Comparison of ENCODE assay signal across 8 mouse cellular contexts in genomic region chr2:174438181-174438580, GRCm38 (mm10). TPM values are rescaled to one million over a fixed set of nuclear protein-coding genes. Genes with fewer than 3 reads are reported as not detected.
DNase-seq lines count a peak whose midpoint lies in the region; ATAC-seq and TF ChIP-seq lines count a peak whose summit lies in the region.

No protein-coding gene starts in this region.

- intact Hi-C loops in heart, postnatal 25 days (cut with DNase I): no loop called here

- peaks cover 25% of the 10 kb centered on the region; the same call in 1 of the 2 replicates for H3K36me3 ChIP-seq in heart, embryonic 12.5 days
- H3K36me3 ChIP-seq in ES-Bruce4 (ENCODE audit: control insufficient read depth, insufficient read depth, low read length, poor library complexity, severe bottlenecking): no peaks in the 10 kb centered on the region; the same call in 1 of the 2 replicates
- H3K36me3 ChIP-seq in forebrain, embryonic 16.5 days (ENCODE audit: control insufficient read depth, insufficient read depth): no peaks in the 10 kb centered on the region
- peaks cover 22% of the 10 kb centered on the region for H3K36me3 ChIP-seq in liver, postnatal 0 days (replicated peaks; ENCODE audit: insufficient read depth, low read length)

- no peak for TF ChIP-seq EP300 in ES-Bruce4 (IDR thresholded peaks at IDR 0.05; ENCODE audit: insufficient read depth, low read depth, low read length)
- no peak for TF ChIP-seq EP300 in liver, postnatal 0 days (IDR thresholded peaks at IDR 0.05; ENCODE audit: low read depth)

- peaks cover 34% of the 10 kb centered on the region for H3K4me1 ChIP-seq in heart, embryonic 12.5 days (replicated peaks)
- H3K4me1 ChIP-seq in ES-Bruce4 (ENCODE audit: control insufficient read depth, insufficient read depth, low read length): peaks cover 10% of the 10 kb centered on the region
- H3K4me1 ChIP-seq in forebrain, embryonic 16.5 days (replicated peaks; ENCODE audit: control insufficient read depth, insufficient read depth, low read length): peaks cover 18% of the 10 kb centered on the region
- H3K4me1 ChIP-seq in liver, postnatal 0 days (ENCODE audit: insufficient read depth): peaks cover 41% of the 10 kb centered on the region

- no peak for ATAC-seq in heart, embryonic 12.5 days (ENCODE audit: insufficient number of reproducible peaks, low FRiP score)
- ATAC-seq in forebrain, embryonic 16.5 days: no peak; the same call in 1 of the 2 replicates
- no peak; the same call in 1 of the 2 replicates for ATAC-seq in liver, postnatal 0 days
- ATAC-seq in CD4-positive, CD25-positive, alpha-beta regulatory T cell, adult 4 months: no peak

- H3K27ac ChIP-seq in heart, embryonic 12.5 days (ENCODE audit: poor library complexity, severe bottlenecking): no peak overlapping the region
- H3K27ac ChIP-seq in ES-Bruce4 (ENCODE audit: insufficient read depth, low read length): no peak overlapping the region
- H3K27ac ChIP-seq in forebrain, embryonic 16.5 days (ENCODE audit: low read length): no peak overlapping the region
- H3K27ac ChIP-seq in liver, postnatal 0 days (ENCODE audit: low read depth): peak overlapping the region; percentile 85

- H3K27me3 ChIP-seq in heart, embryonic 12.5 days (replicated peaks): no peaks in the 10 kb centered on the region
- H3K27me3 ChIP-seq in ES-Bruce4 (ENCODE audit: control insufficient read depth, insufficient read depth, low read length, poor library complexity, severe bottlenecking): no peaks in the 10 kb centered on the region
- H3K27me3 ChIP-seq in forebrain, embryonic 16.5 days (replicated peaks; ENCODE audit: control insufficient read depth, insufficient read depth, low read length): no peaks in the 10 kb centered on the region
- H3K27me3 ChIP-seq in liver, postnatal 0 days (ENCODE audit: insufficient read depth, low read length): no peaks in the 10 kb centered on the region

- no peak for DNase-seq in heart, postnatal 25 days (ENCODE audit: low spot score)
- no peak for DNase-seq in liver, postnatal 0 days
- DNase-seq in embryo, embryonic 11 days: no peak
- DNase-seq in right cerebral cortex, adult 18-20 months: no peak

- 64% methylated on average over 11 of the region's 11 CpGs for WGBS in heart, embryonic 12.5 days
- 56% methylated on average over 11 of the region's 11 CpGs for WGBS in forebrain, embryonic 16.5 days
- WGBS in liver, postnatal 0 days (ENCODE audit: insufficient replicate concordance): 52% methylated on average over 11 of the region's 11 CpGs

- H3K9me3 ChIP-seq in heart, embryonic 12.5 days (replicated peaks): no peaks in the 10 kb centered on the region
- no peaks in the 10 kb centered on the region for H3K9me3 ChIP-seq in ES-Bruce4 (replicated peaks; ENCODE audit: control insufficient read depth, insufficient read depth, low read length, poor library complexity, severe bottlenecking)
- H3K9me3 ChIP-seq in forebrain, embryonic 16.5 days (ENCODE audit: control insufficient read depth, low read length): no peaks in the 10 kb centered on the region
- H3K9me3 ChIP-seq in liver, postnatal 0 days (ENCODE audit: low read length): no peaks in the 10 kb centered on the region

- TF ChIP-seq CTCF in ES-Bruce4 (IDR thresholded peaks at IDR 0.05; ENCODE audit: low read depth, low read length): no peak
- no peak for TF ChIP-seq CTCF in liver, postnatal 0 days (IDR thresholded peaks at IDR 0.05; ENCODE audit: low read depth)

- H3K4me2 ChIP-seq in heart, embryonic 12.5 days: peak overlapping the region; percentile 85
- peak overlapping the region; percentile 85 for H3K4me2 ChIP-seq in forebrain, embryonic 16.5 days (ENCODE audit: low read length)
- H3K4me2 ChIP-seq in liver, postnatal 0 days (ENCODE audit: low read depth, low read length): peak overlapping the region; percentile 95

- peak overlapping the region; percentile 58 for H3K4me3 ChIP-seq in heart, embryonic 12.5 days
- peak overlapping the region; percentile 75 for H3K4me3 ChIP-seq in ES-Bruce4 (ENCODE audit: low read depth, low read length)
- peak overlapping the region; percentile 67 for H3K4me3 ChIP-seq in forebrain, embryonic 16.5 days (replicated peaks; ENCODE audit: low read length)
- H3K4me3 ChIP-seq in liver, postnatal 0 days (ENCODE audit: low read depth, low read length): peak overlapping the region; percentile 67

- H3K9ac ChIP-seq in heart, embryonic 12.5 days: peak overlapping the region; percentile 73
- peak overlapping the region; percentile 62 for H3K9ac ChIP-seq in ES-Bruce4 (ENCODE audit: low read depth, poor library complexity, severe bottlenecking)
- peak overlapping the region; percentile 74 for H3K9ac ChIP-seq in forebrain, embryonic 16.5 days (replicated peaks; ENCODE audit: low read depth, low read length)
- peak overlapping the region; percentile 70 for H3K9ac ChIP-seq in liver, postnatal 0 days (replicated peaks)

- TF ChIP-seq POLR2A in ES-Bruce4 (IDR thresholded peaks at IDR 0.05; ENCODE audit: insufficient read depth, low read length): no peak

RNA-seq across cellular contexts. Expression of gene Ctsz, which starts 0.7 kb away (rescaled TPM):
- polyA plus RNA-seq in heart, embryonic 12.5 days (2016; fragmentation: Nextera tagmentation; extraction: Ambion mirVana): 95.9 and 101 TPM in 2 replicates
- 10 to 100 TPM; 29.8 to 30.8 TPM for total RNA-seq in heart, postnatal 25 days (2021)
- 59.2 and 62.1 TPM in 2 replicates for polyA plus RNA-seq in ES-Bruce4 (2011; ENCODE audit: insufficient read depth, insufficient read length, low read depth, missing spikeins)
- polyA plus RNA-seq in forebrain, embryonic 16.5 days (2015; fragmentation: Nextera tagmentation; extraction: Ambion mirVana): 81.2 and 84.9 TPM in 2 replicates
- polyA plus RNA-seq in liver, postnatal 0 days (2015; fragmentation: Nextera tagmentation; extraction: Ambion mirVana): 174 and 178 TPM in 2 replicates
- polyA plus RNA-seq in CD4-positive, CD25-positive, alpha-beta regulatory T cell, adult 4 months (2017; shearing (Covaris generic)): 100 to 1,000 TPM in 1 of 2 experiments, 10 to 100 TPM in 1; 91.9 to 125 TPM

RNA-seq across cellular contexts. Expression of gene Tubb1, which starts 12.3 kb away (rescaled TPM):
- 7.5 and 13.8 TPM in 2 replicates for polyA plus RNA-seq in heart, embryonic 12.5 days (2016; fragmentation: Nextera tagmentation; extraction: Ambion mirVana)
- 1 to 10 TPM; 3.0 to 5.8 TPM for total RNA-seq in heart, postnatal 25 days (2021)
- polyA plus RNA-seq in ES-Bruce4 (2011; ENCODE audit: insufficient read depth, insufficient read length, low read depth, missing spikeins): not detected in 2 replicates
- 0.24 and 0.63 TPM in 2 replicates for polyA plus RNA-seq in forebrain, embryonic 16.5 days (2015; fragmentation: Nextera tagmentation; extraction: Ambion mirVana)
- 21.4 and 26.4 TPM in 2 replicates for polyA plus RNA-seq in liver, postnatal 0 days (2015; fragmentation: Nextera tagmentation; extraction: Ambion mirVana)
- not detected for polyA plus RNA-seq in CD4-positive, CD25-positive, alpha-beta regulatory T cell, adult 4 months (2017; shearing (Covaris generic))

RNA-seq across cellular contexts. Expression of gene Nelfcd, which starts 22.6 kb away (rescaled TPM):
- polyA plus RNA-seq in heart, embryonic 12.5 days (2016; fragmentation: Nextera tagmentation; extraction: Ambion mirVana): 89.3 and 94.0 TPM in 2 replicates
- 10 to 100 TPM; 29.0 to 30.1 TPM for total RNA-seq in heart, postnatal 25 days (2021)
- polyA plus RNA-seq in ES-Bruce4 (2011; ENCODE audit: insufficient read depth, insufficient read length, low read depth, missing spikeins): 64.3 and 69.5 TPM in 2 replicates
- 106 and 109 TPM in 2 replicates for polyA plus RNA-seq in forebrain, embryonic 16.5 days (2015; fragmentation: Nextera tagmentation; extraction: Ambion mirVana)
- polyA plus RNA-seq in liver, postnatal 0 days (2015; fragmentation: Nextera tagmentation; extraction: Ambion mirVana): 34.5 and 38.8 TPM in 2 replicates
- polyA plus RNA-seq in CD4-positive, CD25-positive, alpha-beta regulatory T cell, adult 4 months (2017; shearing (Covaris generic)): 100 to 1,000 TPM in 1 of 2 experiments, 10 to 100 TPM in 1; 53.4 to 105 TPM

RNA-seq across cellular contexts. Expression of gene Atp5e, which starts 25.7 kb away (rescaled TPM):
- polyA plus RNA-seq in heart, embryonic 12.5 days (2016; fragmentation: Nextera tagmentation; extraction: Ambion mirVana): 1,038 and 1,054 TPM in 2 replicates
- total RNA-seq in heart, postnatal 25 days (2021): 1,000 to 10,000 TPM; 1,566 to 1,609 TPM
- 311 and 337 TPM in 2 replicates for polyA plus RNA-seq in ES-Bruce4 (2011; ENCODE audit: insufficient read depth, insufficient read length, low read depth, missing spikeins)
- 529 and 555 TPM in 2 replicates for polyA plus RNA-seq in forebrain, embryonic 16.5 days (2015; fragmentation: Nextera tagmentation; extraction: Ambion mirVana)
- 528 and 545 TPM in 2 replicates for polyA plus RNA-seq in liver, postnatal 0 days (2015; fragmentation: Nextera tagmentation; extraction: Ambion mirVana)
- 100 to 1,000 TPM; 552 to 670 TPM for polyA plus RNA-seq in CD4-positive, CD25-positive, alpha-beta regulatory T cell, adult 4 months (2017; shearing (Covaris generic))

RNA-seq across cellular contexts. Expression of gene Prelid3b, which starts 34.7 kb away (rescaled TPM):
- polyA plus RNA-seq in heart, embryonic 12.5 days (2016; fragmentation: Nextera tagmentation; extraction: Ambion mirVana): 136 and 137 TPM in 2 replicates
- total RNA-seq in heart, postnatal 25 days (2021): 10 to 100 TPM; 65.1 to 68.1 TPM
- 62.3 and 72.2 TPM in 2 replicates for polyA plus RNA-seq in ES-Bruce4 (2011; ENCODE audit: insufficient read depth, insufficient read length, low read depth, missing spikeins)
- 120 and 121 TPM in 2 replicates for polyA plus RNA-seq in forebrain, embryonic 16.5 days (2015; fragmentation: Nextera tagmentation; extraction: Ambion mirVana)
- polyA plus RNA-seq in liver, postnatal 0 days (2015; fragmentation: Nextera tagmentation; extraction: Ambion mirVana): 68.6 and 72.3 TPM in 2 replicates
- polyA plus RNA-seq in CD4-positive, CD25-positive, alpha-beta regulatory T cell, adult 4 months (2017; shearing (Covaris generic)): 10 to 100 TPM; 69.8 to 85.8 TPM
